Mouse (Mus musculus): Measurements from ENCODE around the gene Cp. TPM values are rescaled to one million over a fixed set of nuclear protein-coding genes. Genes with fewer than 3 reads are reported as not detected.
"Not testable (repeated sequence)": the region's sequence is repeated elsewhere in the genome, so short reads cannot be mapped to it uniquely, and the experiment has no call there.

Cp gene
- polyA plus RNA-seq, 1 experiment from 2014 or later: 4.7 TPM

DNA sequence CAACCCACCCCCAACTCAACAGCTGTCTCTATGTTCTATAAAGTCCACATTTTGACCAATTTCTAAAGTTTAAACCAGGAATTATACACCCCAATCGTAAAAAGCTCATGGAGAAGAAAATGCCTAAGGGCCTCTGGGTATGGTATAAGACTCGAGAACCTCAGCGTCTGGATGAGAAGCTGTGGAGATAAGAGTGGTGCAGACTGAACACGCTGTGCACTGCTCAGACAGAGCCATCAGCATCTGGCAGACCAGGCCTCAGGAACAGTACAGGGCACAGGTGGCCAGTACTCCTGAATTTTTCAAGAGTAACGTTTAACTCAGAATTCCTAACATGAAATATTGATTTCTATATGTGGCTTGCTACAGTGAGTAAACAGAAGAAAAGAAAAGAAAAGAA, 50.9 kb downstream of the Cp start:
- H3K4me2 ChIP-seq (replicated peaks): no peak overlapping the region
- H3K4me3 ChIP-seq: no peak overlapping the region
- WGBS: 91% methylated on average over 5 of the region's 5 CpGs
- H3K36me3 ChIP-seq: peaks cover 12% of the 10 kb centered on the region
- no peaks in the 10 kb centered on the region for H3K9me3 ChIP-seq
- H3K27me3 ChIP-seq: no peaks in the 10 kb centered on the region
- ATAC-seq (replicated peaks): no peak
- no peaks in the 10 kb centered on the region for H3K4me1 ChIP-seq
- H3K27ac ChIP-seq (replicated peaks): no peak overlapping the region
- H3K9ac ChIP-seq (replicated peaks): no peak overlapping the region

DNA sequence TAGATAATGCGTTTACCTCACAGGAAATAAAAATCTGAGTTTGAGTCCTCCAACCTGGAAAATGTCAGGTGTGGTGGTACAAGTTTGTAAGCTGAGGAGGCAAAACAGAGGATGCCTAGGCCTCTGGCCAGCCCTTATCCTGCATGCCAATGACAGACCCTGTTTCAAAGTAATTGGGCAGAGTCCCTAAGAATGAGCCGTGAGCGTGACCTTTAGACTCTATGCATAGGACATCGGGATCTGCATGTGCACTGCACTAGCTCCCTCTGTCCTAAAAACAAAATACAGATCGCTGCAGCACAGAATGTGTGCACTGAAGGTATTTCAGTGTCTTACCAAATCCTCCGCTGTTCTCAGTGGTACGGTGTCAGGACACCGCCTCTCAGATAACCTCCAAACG, 53.6 kb downstream of the Cp start:
- WGBS: 93% methylated on average over 9 of the region's 9 CpGs
- no peak overlapping the region for H3K4me3 ChIP-seq
- no peak for ATAC-seq (replicated peaks)

DNA sequence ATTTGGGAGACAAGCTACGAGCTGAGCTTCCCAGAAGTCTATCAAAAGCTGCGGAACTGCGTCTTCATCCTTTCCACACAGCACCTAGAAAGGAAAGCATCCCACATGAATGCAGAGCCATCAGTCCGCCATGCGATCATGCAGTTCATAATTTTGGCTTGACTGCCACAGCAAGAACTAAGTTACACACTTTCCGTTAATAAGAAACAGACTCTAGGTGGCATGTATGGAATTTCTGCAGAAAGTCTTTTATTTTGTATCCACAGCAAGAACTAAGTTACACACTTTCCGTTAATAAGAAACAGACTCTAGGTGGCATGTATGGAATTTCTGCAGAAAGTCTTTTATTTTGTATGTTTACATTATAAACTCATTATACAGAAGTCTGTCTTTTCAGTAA, 54.1 kb downstream of the Cp start:
- H3K4me3 ChIP-seq; H3K27ac ChIP-seq (replicated peaks); H3K9me3 ChIP-seq; H3K4me2 ChIP-seq (replicated peaks); H3K9ac ChIP-seq (replicated peaks); H3K27me3 ChIP-seq; H3K4me1 ChIP-seq; ATAC-seq (replicated peaks): not testable (repeated sequence)
- 93% methylated on average over 7 of the region's 7 CpGs for WGBS
- peaks cover 16% of the 10 kb centered on the region; the same call in 1 of the 2 replicates for H3K36me3 ChIP-seq

More for the DNA sequence above, 53.6 kb downstream of the Cp start:
- Histone ChIP-seq H3K9me3 (no peaks in the 10 kb centered on the region), H3K4me1 (no peaks in the 10 kb centered on the region), H3K4me2 (replicated peaks) (no peak overlapping the region), H3K27me3 (no peaks in the 10 kb centered on the region), H3K27ac (replicated peaks) (no peak overlapping the region), H3K9ac (replicated peaks) (no peak overlapping the region), H3K36me3 (peaks cover 12% of the 10 kb centered on the region; the same call in 1 of the 2 replicates)

DNA sequence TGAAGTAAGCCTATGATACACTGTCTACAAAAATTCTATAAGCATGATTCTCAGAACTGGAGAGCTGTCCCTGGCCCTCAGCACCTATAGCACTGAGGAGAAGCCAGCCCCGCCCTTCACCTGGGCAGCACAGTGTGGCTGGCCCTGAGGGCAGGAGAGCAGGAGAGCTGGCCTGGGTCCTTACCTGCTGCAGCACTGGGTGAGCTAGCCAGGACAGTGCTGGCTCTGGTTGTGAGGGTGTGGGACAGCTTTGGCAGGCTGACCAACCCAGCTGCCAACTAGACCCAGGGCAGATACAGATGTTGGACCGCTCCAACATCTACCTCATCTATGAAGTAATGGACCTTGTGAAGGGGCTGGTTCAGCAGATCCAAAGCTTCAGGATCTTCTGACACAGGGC, 57.6 kb downstream of the Cp start:
- 96% methylated on average over 2 of the region's 2 CpGs for WGBS
- ATAC-seq (replicated peaks): no peak

DNA sequence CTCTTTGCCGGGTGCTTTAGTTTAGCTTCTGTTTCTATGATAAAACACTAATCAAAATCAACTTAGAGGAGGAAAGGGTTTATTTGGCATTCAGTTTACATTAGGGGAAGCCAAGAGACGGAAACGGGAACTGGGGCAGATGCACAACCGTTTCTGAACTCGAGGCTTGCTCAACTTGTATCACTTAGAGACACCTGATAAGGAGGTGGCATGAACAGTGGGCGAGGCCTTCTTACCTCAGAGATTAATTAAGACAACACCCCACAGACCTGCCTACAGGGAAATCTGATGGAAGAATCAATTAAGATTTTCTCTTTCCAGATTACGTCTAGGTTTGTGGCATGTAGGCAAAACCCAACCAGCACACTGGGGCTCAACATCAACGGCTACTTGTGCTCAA, 61.2 kb downstream of the Cp start:
- H3K4me2 ChIP-seq (replicated peaks): no peak overlapping the region
- 90% methylated on average over 8 of the region's 8 CpGs for WGBS
- H3K4me1 ChIP-seq: no peaks in the 10 kb centered on the region
- H3K9me3 ChIP-seq: no peaks in the 10 kb centered on the region
- H3K27ac ChIP-seq (replicated peaks): no peak overlapping the region
- H3K36me3 ChIP-seq: peaks cover 45% of the 10 kb centered on the region
- no peaks in the 10 kb centered on the region for H3K27me3 ChIP-seq
- H3K4me3 ChIP-seq: no peak overlapping the region
- H3K9ac ChIP-seq (replicated peaks): no peak overlapping the region
- ATAC-seq (replicated peaks): no peak

More for the DNA sequence above, 57.6 kb downstream of the Cp start:
- H3K9me3 ChIP-seq: no peaks in the 10 kb centered on the region
- no peak overlapping the region for H3K27ac ChIP-seq (replicated peaks)
- no peak overlapping the region for H3K4me3 ChIP-seq
- H3K27me3 ChIP-seq: no peaks in the 10 kb centered on the region
- no peaks in the 10 kb centered on the region for H3K4me1 ChIP-seq
- H3K4me2 ChIP-seq (replicated peaks): no peak overlapping the region
- no peak overlapping the region for H3K9ac ChIP-seq (replicated peaks)
- H3K36me3 ChIP-seq: peaks cover 30% of the 10 kb centered on the region

DNA sequence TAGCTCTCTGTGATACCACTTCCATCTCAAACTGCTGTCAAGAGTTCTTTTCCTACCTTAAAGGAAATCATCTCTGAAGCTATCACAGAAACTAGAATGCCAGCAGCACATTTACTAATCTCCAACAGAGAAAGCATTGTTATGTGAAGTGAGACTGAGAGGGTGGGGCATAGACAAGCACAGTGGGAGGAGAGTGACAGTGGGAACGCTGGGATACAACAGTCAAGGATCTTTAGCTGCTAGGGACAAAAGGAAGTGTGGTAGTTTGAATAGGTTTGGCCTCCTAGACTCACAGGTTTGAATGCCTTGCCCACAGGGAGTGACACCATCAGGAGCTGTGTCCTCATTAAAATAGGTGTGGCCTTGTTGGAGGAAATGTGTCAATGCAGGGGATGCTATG, 67.0 kb downstream of the Cp start:
- H3K27me3 ChIP-seq: no peaks in the 10 kb centered on the region
- no peak for ATAC-seq (replicated peaks)
- H3K4me3 ChIP-seq: no peak overlapping the region
- H3K9me3 ChIP-seq: no peaks in the 10 kb centered on the region
- 61% methylated on average over 1 of the region's 1 CpGs for WGBS
- no peak overlapping the region for H3K4me2 ChIP-seq (replicated peaks)
- H3K4me1 ChIP-seq: no peaks in the 10 kb centered on the region
- no peak overlapping the region for H3K27ac ChIP-seq (replicated peaks)
- H3K9ac ChIP-seq (replicated peaks): no peak overlapping the region
- peaks cover 48% of the 10 kb centered on the region for H3K36me3 ChIP-seq

DNA sequence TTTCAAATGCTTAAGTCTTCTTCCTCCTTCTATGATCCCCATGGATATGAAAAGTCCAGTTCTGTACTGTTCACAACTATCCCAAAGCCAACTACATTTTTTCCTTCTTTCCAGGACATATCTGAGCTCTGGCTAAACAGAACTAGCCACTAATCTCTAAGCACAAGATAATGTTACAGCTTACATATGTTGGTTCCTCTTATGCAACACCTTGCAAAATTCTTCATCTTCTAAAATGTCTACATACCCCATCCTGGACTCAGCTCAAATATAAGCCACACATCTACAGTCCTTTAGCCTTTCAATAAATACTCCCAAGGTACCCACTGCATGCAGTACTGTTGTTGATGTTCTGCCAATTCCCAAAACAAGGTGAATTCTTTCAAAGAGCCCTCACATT, 69.6 kb downstream of the Cp start:
- Histone ChIP-seq H3K9me3 (no peaks in the 10 kb centered on the region), H3K4me2 (replicated peaks) (no peak overlapping the region), H3K9ac (replicated peaks) (no peak overlapping the region), H3K27ac (replicated peaks) (no peak overlapping the region), H3K27me3 (no peaks in the 10 kb centered on the region), H3K4me3 (no peak overlapping the region), H3K4me1 (no peaks in the 10 kb centered on the region), H3K36me3 (peaks cover 39% of the 10 kb centered on the region)
- no peak for ATAC-seq (replicated peaks)

DNA sequence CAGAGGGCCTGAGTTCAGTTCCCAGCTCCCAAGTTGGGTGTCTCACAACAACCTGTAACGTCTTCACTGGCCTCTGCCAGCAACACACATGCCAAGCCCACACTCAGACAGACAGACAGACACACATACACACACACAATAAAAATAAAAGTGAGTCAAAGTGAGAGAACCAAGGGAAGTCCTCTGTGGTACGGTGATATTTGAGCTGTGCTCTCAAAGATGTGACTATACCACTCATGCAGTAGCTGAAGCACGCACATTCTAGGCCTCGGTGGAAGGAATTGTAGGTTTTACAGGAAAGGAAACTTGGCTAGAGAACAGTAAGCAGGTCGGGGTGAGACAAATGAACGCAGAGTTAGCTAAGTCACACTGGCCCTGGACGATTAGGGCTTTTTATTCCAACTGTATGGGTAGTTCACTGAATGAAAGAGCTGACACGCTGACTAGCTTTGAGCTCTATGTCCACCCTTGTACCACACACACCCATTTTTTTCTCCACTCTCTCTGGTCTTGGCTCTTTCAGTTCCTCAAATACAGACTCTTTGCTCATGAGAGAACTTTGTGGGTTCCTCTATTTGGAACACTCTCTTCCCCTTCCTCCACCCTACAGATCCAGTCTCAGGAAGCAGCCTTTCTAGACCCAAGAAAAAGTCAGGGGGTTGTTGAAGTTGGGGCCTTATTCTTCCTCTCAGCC, 70.3 kb downstream of the Cp start:
- ATAC-seq (replicated peaks): no peak
- Histone ChIP-seq H3K27ac (replicated peaks) (no peak overlapping the region), H3K9ac (replicated peaks) (no peak overlapping the region), H3K4me2 (replicated peaks) (no peak overlapping the region), H3K9me3 (no peaks in the 10 kb centered on the region), H3K36me3 (peaks cover 38% of the 10 kb centered on the region), H3K4me3 (no peak overlapping the region), H3K27me3 (no peaks in the 10 kb centered on the region), H3K4me1 (no peaks in the 10 kb centered on the region)
- WGBS: 91% methylated on average over 8 of the region's 8 CpGs

DNA sequence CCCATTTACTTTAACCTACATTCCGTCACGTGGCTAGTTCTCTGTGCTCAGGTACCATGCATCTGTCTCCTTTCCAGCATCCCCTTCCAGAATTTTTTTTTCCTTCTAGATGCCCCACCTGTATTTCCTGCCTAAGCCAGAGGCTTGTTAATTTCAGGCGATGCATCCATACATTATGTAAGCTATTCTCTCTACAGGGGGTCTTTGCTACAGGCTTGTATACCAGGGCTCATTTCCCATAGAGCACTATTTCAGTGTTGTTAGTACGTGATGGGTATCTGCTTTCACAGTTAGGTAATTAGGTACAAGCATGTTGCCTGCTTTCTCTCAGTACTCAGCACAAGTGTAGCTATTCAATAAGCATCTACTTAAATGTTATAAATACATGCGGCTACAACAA, 70.9 kb downstream of the Cp start:
- ATAC-seq (replicated peaks): no peak
- no peak overlapping the region for H3K4me2 ChIP-seq (replicated peaks)
- 87% methylated on average over 5 of the region's 5 CpGs for WGBS
- H3K27ac ChIP-seq (replicated peaks): no peak overlapping the region
- H3K4me1 ChIP-seq: no peaks in the 10 kb centered on the region
- no peaks in the 10 kb centered on the region for H3K27me3 ChIP-seq
- H3K4me3 ChIP-seq: no peak overlapping the region
- peaks cover 32% of the 10 kb centered on the region for H3K36me3 ChIP-seq
- no peaks in the 10 kb centered on the region for H3K9me3 ChIP-seq
- H3K9ac ChIP-seq (replicated peaks): no peak overlapping the region

DNA sequence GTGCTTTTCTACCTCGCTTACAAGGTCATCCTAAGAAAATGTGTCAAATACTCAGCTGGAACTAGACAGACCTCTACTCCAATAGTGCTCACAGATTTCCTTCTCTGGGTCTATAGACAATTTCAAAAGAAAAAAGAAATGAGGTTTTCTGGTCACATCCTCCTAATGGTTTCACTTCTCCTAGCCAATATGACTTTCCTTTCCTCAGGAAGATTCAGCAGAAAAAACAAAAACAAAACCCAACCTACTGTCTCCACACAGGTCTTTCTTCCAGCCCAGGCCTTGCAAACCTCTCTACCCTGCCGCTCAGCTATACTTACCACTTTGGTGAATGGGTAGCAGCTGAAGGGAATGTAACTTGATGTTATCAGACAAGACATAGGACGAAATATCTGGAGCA, 71.8 kb downstream of the Cp start:
- no peak overlapping the region for H3K4me2 ChIP-seq (replicated peaks)

DNA sequence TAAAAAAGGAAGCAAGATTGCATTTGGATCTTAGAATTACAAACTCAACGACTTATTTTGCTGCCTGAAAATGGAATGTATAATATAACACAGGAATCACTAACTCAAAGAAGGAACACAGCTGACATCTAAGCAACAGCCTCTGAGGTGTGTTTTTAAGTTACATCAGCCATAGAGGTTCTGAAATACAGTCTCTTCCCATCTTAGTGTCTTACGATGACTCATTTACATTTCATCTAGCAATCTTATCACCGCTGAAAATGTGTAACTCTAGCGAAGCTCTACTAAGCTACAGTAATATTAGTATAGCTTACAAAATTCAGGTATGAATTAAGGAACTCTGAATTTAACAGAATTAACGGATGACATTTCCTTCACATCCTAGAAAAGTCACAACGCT, 74.0 kb downstream of the Cp start:
- Histone ChIP-seq H3K4me2 (replicated peaks) (no peak overlapping the region), H3K4me3 (no peak overlapping the region), H3K27me3 (no peaks in the 10 kb centered on the region), H3K4me1 (peaks cover 11% of the 10 kb centered on the region), H3K9ac (replicated peaks) (no peak overlapping the region), H3K36me3 (peaks cover 9% of the 10 kb centered on the region), H3K27ac (replicated peaks) (no peak overlapping the region), H3K9me3 (no peaks in the 10 kb centered on the region)
- no peak for ATAC-seq (replicated peaks)
- 94% methylated on average over 6 of the region's 6 CpGs for WGBS

More for the DNA sequence above, 71.8 kb downstream of the Cp start:
- Histone ChIP-seq H3K9ac (replicated peaks) (no peak overlapping the region), H3K4me3 (no peak overlapping the region), H3K4me1 (peaks cover 2% of the 10 kb centered on the region; the same call in 1 of the 2 replicates), H3K9me3 (no peaks in the 10 kb centered on the region), H3K27ac (replicated peaks) (no peak overlapping the region), H3K36me3 (peaks cover 27% of the 10 kb centered on the region), H3K27me3 (no peaks in the 10 kb centered on the region)
- WGBS: 95% methylated on average over 3 of the region's 3 CpGs
- no peak for ATAC-seq (replicated peaks)

DNA sequence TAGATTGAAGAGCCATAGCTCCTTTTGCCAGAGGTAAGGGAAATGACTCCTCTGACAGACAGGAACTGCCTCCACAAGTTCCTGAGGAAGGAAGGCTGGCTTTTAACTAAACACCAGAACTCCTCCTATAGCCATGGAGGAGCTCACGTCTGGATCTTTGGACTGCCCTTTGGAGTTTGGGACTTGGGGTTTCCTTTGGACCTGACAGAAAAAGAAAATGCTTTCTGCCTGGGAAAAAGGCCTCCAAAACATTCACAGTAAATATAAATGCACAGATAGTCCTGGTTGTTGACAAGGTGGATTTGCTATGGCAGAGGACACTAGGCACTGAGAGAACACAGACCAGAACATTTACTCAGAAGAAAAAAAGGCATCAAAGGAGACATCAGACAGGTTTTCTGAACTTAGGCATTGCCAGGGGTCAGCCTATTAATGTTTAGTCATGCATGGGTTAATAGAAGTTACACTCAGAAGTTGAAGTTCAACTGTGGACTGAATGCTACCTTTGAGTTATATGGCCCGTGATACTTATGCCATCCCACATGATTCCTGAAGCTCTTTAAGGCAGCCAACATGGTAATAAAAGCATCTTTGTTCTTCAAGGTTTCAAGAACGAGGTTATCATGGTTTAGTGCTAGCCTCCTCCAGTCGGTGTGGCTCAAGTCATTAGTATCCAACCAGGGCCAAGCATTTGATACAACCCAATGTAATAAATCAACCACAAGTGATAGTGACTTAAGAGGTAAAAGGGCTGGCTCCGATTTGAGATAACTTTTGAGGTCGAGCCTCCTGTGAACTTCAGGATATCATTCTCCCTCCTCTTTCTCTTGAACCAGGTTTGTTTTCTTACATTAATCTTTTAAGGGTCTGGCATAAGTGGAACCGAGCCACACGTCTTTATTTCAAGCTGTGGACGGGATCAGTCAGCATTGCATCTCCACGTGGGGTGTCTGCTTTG, 77.2 kb downstream of the Cp start:
- H3K4me2 ChIP-seq (replicated peaks): peak overlapping the region; percentile 65
- no peaks in the 10 kb centered on the region for H3K9me3 ChIP-seq
- peak overlapping the region; percentile 80 for H3K9ac ChIP-seq (replicated peaks)
- H3K36me3 ChIP-seq: no peaks in the 10 kb centered on the region
- 20% methylated on average over 10 of the region's 10 CpGs for WGBS
- H3K4me1 ChIP-seq: peaks cover 11% of the 10 kb centered on the region
- ATAC-seq (replicated peaks): no peak
- H3K27me3 ChIP-seq: no peaks in the 10 kb centered on the region
- peak overlapping the region; percentile 91 for H3K4me3 ChIP-seq
- H3K27ac ChIP-seq (replicated peaks): no peak overlapping the region; the same call in 1 of the 2 replicates

Data from forebrain, embryonic 15.5 days (tissue).